Mouse (Mus musculus) small intestine, adult 2 months (tissue): ENCODE results near the gene Pgd. TPM values are rescaled to one million over a fixed set of nuclear protein-coding genes. Genes with fewer than 3 reads are reported as not detected.

ENCODE experiments used
- polyA plus RNA-seq: library from polyadenylated mRNA; depleted of rRNA; stranded (reverse); fragments of >200 nt; gene quantifications from 2 replicates; pipeline ENCODE4 v1.2.3, GENCODE M21; 2012; rRNA removed

The Pgd gene
- polyA plus RNA-seq, 1 experiment = 292 TPM

Other genes with a start within 250 kb of the Pgd start
- 23.1 and 49.4 TPM in 2 replicates for gene Pex14, start 66.9 kb downstream of the Pgd start, polyA plus RNA-seq
- gene Dffa, start 62.6 kb downstream of the Pgd start, polyA plus RNA-seq = 7.8 and 13.7 TPM in 2 replicates
- gene Cort, start 40.0 kb downstream of the Pgd start, polyA plus RNA-seq = not detected in 2 replicates
- gene Cenps, start 29.1 kb downstream of the Pgd start, polyA plus RNA-seq = 0.77 and 1.9 TPM in 2 replicates
- gene Kif1b, start 140.9 kb upstream of the Pgd start, polyA plus RNA-seq = 9.4 and 19.4 TPM in 2 replicates